Mouse (Mus musculus) cerebellum, postnatal 25 days (tissue): ENCODE data around the gene D7Ertd443e.

ENCODE experiments used
- DNase-seq, 2 experiments: peaks; one replicate each; pipeline ENCODE4 v3.0.0; 2021; ENCODE audit warnings: mixed read lengths in 2 of 2

Gene D7Ertd443e

DNA sequence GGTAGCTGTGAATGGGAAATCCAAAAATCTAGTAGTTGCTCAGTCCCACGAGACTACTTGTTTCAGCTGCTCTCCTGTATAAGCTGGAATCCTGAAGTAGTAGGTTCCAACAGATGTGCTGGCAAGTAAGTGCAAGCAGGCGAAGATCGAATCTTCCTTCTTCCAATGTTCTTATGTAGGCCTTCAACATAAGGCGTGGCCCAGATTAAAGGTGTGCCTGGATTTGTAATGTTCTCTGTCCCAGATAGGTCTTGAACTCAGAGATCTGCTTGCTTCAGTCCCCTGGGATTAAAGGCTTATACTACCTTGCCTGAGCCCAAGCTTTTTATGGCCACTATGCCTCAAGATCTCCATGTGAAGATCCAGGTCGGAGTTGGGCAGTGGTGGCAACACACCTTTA, at the start of gene D7Ertd443e:
Gene D7Ertd443e, minus strand, starts transcription at position 101 of the 400 bp plus-strand sequence.
- no peak for DNase-seq

DNA sequence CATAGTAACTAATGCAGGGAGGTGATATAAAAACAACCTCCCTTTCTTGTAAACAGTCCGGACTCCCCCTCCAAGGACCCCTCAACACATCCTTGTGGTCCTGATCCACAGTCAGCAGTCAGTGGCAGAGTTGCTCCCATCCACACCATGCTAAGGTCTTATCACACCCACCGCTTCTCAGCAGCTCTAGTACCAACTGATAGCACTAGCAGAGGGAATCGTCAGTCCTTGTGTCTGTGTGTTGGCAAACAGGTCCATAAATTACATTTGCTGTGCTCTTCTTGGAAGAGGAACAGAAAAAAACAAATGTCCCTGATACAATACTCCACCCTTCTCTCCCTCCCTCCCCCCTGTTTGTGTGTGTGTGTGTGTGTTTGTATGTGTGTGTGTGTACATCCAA, 46.2 kb upstream of the D7Ertd443e start:
- DNase-seq = no peak

DNA sequence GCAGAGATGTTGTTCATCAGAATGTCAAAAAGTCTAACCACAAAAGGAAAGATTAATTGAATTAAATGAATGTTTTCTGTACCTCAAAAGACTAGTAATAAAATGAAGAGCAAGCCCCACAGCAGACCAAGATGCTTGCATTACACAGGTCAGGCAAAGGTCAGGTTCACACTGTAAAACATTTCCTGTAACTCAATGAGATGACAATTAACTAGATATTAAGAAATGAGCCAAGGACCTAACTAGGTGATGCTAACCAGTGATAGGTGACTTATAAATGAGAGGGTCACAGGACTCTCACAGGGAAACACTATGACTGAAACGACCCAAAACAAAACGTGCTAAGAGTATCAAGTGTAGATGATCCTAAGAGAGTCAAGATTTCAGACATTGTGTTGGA, 43.2 kb upstream of the D7Ertd443e start:
- DNase-seq = no peak

DNA sequence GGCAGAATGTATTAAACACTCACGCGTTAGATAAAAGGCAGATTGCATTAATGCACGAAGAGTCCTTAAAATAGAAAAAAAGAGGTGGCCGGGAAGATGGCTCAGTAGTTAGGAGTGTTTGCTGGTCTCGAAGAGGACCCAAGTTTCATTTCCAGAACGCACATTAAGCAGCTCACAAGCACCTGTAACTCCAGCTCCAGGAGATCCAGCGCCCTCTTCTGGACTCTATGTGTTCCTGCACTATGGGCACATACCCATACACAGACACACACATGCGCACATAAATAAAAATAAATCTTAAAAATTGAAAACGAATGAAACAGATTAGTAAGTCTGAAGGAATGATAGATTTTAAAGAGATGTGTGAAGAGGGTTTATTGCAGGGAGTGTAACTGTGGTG, 29.6 kb upstream of the D7Ertd443e start:
- no peak for DNase-seq

DNA sequence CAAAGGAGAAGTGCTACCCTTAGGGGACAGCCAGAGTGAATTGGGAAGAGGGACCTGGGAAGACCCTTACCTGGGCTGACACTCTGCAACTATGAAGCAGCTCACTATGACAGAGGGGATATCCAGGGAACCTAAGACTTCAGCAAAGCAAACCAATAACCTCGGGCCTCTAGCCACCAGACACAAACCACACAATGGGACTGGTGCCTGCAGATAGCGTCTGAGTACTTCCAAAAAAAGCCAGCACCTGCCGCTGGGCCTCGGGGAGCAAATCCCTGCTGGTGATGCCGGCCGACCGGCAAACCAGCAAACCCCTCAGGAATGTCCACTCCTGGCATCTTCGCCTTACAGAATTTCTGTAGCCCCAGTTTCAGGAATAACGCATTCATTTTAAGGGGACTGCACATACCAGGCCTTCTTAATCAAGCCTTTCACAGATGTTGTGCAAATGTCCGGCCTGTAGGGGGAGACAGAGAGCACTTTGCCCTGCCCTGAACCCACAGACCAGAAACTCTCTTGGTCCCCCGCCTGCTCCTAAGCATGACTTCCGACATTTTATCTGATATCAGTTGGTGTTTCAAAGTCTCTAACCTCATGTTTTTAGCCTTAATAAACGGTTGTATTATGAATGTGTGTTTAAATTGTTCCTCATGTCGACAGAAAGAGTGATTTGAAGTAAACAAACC, 28.7 kb upstream of the D7Ertd443e start:
- DNase-seq = peak; percentile 16 to 33

DNA sequence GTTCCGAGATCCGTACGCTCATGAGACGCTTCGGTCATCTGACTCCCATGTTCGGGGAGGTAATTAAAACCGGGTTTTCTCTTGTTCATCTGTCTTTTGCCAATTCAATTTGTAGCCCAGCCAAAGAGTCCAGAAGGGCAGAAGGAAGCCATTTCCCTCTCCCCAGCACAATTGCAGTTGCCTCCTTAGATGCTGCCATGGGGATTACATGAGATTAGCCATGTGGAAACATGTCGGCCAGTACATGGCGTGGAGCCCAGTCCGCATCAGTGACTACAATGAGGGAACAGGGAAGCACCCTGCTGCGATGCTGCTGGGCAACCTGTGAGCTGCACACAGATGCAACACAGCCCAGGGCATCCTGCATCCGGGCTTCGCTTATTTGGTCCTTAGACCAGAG, 23.2 kb upstream of the D7Ertd443e start:
- DNase-seq = peak; percentile 79 to 87

DNA sequence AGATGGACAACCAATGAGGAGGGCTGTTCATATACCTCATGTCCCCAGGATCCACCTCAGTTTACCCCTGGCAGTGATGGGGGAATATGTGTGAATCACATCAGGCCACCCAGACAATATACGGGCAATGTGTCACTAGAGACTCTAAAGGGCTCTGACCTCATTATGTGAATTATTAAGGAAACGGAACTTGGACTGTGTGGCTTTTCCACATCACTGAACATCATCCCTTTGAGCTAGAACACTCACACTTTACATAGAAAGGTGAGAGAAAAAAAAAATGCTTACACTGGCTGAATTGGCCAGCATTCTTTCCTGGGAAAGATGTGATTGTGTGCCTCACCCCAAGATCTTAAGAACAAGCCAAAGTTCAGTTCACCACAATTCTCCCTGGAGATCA, 15.3 kb upstream of the D7Ertd443e start:
- DNase-seq = no peak

DNA sequence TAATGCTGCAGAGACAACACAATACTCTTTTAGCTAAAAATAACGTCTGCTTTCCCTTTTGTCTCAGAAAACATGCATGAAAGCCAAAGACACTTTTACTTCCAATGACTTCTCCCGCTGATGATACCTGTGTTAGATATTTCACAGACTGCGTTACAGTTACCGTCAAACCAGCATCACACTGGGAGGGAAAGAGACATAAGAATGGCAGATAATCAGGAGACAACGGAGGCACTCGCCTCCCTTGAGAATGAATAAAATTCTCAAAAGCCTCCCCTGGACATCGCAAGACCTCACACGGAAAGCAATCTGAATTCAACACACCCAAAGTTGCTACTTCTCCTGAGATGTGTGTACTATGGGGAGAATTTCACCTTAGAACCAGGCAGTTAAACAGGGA, 11.3 kb upstream of the D7Ertd443e start:
- DNase-seq = no peak

DNA sequence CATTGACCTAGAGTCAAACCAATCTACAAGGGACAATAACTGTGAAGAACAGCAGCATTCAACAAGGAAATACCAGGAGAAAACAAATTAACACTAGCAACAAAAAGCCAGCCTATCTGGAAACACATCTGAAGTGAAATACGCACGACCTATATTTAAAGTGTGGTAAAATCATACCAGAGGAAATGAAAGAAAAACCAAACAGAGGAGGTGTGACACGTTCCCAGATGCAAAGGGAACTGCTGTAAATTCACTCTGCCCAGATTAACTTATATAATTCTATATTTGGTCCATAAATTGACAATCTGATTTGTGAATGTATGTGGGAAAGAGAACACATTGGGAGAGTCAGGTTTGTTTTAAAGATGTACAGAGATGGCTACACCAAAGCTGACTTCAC, 2.7 kb downstream of the D7Ertd443e start:
- no peak for DNase-seq

DNA sequence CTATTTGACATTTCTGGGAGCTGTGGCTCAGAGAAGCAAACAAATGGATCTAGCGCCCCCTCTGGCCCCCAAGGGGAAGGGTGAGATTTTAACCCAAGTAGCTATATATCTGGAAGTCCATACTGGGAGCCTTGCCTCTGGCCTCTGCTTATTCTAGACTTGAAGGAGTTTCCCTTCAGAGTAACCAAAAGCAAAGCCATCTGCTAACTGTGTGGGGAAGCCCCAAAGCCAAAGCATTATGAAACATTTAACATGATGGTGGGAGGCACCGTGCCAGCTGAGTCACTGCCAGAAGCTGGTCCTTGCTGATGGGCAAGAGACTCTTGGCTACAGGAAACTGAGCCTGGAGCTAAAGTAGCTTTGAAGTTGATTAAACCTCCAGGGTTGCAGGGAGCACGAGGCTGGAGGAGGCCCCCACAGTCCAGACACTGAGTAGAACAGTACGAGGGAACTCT, 4.0 kb downstream of the D7Ertd443e start:
- DNase-seq = peak; percentile 69 to 82

DNA sequence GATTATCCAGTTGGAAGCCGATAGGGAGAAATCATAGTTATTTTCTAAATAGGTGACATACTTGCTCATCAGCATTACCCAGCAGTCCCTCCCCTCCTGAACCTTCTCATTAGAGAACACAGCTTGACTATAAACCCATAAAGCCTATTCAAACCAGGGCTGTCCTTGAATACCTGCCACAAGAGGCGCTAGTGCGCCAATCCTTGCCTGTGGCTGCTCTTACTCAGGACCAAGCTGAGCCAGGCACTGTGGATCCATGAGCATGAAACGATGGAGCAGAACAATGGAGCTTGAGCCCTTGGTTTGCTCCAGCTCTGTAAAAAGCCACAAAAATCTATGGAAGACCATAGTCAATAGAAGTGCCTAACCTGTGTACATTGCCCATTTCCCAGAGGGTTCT, 7.2 kb downstream of the D7Ertd443e start:
- DNase-seq = peak; percentile 58 to 76

DNA sequence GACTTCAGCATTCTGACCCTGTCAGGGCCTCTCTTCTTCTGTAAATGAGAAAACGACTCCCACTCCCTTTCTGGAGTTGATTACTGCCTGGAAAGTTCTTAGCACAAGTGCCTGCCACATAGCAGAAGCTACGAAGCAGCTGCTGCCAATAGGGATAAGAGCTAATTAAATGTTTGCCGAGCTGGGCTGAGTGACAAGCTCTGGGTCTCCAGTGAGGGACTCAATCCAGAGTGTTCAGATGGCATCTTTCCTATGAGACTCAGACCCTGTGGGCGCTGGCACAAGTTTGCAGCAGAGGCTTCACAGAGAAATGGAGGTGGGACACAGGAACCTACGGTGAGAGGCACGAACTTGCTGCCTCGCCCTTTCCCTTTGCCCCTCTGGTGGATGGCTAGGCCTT, 8.7 kb downstream of the D7Ertd443e start:
- DNase-seq = no peak

DNA sequence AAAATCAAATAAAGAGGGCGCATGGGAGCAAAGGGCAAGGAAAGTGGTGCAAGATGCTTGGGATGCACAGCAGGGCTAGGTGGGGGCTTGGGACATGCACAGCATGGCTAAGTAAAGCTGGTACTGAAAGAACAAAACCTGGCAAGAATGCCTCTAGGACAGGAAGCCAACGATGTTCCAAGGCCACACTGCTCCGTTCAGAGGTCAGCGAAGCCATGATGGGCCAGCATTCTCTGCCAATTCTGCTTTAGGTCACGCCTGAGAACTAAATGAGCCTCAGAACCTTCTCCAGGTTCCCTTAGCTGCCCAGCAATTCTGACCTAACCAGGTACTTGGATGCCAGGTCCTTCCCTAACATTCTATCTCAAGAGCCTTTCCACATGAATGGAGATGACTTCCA, 13.2 kb downstream of the D7Ertd443e start:
- no peak for DNase-seq

DNA sequence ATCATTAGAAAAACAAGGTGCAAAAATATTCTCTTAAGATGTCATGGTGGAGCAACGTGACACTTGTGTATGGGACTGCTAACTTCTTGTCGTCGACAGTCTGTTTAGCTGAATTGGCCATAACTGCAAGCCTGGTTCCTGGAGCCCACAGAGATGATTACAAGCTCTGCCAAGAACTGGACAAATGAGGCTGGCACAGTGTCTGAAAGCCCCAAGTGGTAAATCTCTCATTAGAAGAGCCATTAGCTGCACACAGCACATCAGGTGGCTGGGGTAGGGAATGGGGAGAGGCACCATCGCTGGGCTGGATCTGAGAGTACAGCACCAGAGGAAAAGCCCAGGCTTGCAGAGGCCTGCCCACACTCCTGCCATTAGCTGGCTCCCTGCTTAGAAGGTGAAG, 16.2 kb downstream of the D7Ertd443e start:
- peak in 1 of 2 experiments; percentile 6 for DNase-seq

DNA sequence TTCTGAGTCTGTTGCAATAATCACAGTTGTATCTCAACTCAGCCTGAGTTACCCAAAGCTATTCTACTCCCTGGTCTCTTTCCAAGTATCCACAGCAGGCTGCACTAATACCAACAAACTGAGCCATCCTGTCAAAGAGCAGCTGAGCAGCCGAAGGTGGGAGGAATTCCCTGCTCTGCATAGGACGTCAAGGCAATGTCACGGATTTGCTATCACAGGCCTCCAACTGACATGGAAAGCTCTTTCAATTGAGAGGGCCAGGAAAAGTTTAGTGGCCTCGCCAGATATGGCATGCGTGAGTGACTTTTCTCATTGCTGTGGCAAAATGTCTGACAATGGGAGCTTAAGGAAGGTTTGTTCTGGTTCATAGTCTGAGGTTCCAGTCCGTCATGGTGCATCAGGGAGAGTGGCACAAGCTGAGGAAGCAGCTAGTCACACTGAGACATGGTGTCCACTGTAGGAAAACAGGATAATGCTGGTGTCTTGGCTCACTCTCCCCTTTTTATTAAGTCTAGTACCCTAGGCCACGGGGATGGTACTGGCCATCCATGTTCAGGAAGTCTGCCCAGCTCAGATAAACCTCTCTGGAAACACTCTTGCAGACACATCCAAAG, 23.1 kb downstream of the D7Ertd443e start:
- DNase-seq = no peak

DNA sequence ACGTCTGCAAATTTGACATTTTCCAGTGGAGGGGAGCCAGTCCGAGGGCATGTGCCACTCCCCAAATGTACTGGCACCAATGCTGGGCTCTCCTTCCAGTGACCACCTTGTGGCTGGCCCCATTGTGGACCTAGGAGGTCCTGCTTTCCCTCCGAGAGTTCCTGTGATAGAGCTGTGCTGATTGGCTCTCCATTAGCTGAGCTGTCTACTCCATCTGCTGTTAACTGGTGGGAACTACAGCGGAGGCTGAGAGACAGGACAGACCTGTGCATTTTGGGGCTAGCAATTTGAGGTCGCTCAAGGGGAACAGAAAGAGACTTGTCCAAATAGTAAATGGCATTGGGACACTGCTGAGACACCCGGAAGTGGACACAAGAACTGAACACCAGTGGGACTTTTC, 36.6 kb downstream of the D7Ertd443e start:
- DNase-seq = peak; percentile 50 to 73

DNA sequence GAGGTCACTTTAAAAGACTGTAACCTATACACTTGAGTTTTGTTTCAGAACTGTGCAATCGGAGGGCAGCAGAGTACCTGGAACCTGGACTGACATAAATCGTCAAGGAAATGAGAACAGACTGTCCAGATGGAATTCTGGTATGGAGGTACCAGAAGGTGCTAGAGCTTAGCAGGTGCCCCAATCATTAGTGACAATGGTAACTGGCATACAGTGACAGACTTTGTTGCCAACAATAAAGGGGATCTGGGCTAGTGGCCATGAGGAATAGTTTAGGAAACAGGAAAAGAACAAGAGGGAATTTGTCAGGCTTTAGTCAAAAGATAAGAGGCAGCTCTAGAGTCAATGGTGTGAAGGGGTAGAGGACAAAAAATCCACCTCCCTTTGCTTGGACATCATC, 43.3 kb downstream of the D7Ertd443e start:
- peak; percentile 42 to 67 for DNase-seq

DNA sequence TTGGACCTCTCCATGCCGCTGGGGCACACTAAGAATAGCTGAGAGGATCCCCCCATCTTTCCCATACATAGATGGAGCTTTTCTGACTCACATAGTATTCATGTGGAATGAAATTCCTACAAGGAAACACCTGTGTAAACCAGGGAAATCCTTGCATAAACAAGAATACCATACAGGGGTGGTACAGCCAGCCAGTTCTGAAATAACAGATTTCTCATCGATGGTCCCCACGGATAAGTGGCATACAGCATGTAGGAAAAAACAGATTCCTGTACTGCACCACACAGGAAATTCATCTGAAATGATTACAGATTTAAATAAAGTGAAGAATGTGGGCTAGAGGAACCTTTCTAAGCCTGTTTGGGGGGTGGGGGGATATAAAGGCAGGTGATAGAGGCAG, 49.5 kb downstream of the D7Ertd443e start:
- no peak for DNase-seq

DNA sequence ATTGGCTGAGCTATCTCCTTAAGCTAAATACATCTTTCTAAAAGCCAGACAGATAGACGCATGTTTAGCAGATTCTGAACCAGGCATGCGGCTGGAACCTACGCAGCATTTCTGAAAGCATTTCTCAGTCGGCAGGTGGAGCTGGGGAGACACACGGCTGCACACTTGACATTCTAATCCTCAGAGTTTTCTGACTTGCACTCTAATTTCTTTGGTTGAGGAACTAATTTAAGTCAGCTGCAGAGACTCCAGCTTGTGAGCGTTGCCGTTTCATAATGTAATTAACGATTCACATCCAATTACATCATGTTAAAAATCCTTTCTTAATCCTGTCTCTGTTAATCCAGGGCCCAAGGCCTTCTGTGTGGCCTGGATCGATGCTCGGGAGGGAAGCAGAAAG, 64.5 kb downstream of the D7Ertd443e start:
- DNase-seq = no peak

DNA sequence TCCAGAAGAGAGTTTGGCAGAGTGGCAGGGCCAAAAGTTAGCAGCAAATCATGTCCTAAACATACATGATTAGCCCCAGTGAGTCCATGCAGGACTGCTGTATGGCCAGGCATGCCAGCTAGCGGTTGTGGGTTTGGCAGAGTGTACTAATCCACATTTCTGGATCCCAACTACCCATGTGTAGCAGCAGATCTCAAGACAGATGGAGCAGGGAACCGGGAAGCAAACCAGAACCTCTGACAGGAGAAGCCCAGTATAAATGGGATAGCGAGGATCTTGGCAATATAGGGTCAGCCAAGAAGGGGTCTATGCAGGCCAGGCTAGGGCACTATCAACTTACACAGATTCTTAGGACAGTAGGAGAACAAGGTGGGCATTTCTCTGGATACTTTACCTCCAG, 83.4 kb downstream of the D7Ertd443e start:
- peak; percentile 13 to 47 for DNase-seq

DNA sequence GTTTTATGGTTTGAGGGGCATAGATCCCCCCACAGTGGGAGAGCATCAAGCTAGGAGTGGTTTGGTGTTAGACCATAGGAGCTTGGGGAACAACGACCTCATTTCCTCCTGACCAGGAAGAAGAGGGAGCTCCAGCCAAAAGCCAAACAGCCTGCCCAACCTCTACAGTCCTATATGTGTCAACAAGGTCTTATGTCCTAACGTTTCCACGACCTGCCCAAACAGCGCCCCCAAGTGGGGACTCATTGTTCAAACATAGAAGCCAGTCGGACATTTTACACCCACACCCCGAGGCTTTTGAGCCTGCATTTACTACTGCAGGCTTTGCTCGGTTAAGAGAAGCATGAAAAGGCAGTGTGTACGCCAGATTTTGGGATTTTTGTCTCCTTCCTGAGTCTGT, 84.2 kb downstream of the D7Ertd443e start:
- peak in 1 of 2 experiments; percentile 29 for DNase-seq

DNA sequence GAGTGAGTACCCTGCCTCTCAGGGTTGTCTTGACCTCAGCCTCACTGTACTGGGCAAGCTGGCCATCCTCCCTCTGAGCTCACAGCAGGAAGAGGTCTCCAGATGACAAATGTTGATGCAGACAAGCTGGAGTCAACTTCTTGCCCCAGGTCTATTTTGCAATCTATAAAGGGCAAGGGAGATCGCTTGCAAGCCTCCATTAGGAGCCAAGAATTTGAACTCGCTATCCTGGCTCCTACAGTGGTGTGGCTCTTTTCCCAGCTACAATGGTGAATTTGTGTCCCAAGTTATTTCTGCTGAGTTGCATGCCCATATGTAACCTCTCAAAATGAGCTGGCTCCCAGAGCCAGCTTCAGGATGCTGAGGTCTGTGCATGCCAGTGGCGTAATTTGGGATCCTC, 92.7 kb downstream of the D7Ertd443e start:
- no peak for DNase-seq

DNA sequence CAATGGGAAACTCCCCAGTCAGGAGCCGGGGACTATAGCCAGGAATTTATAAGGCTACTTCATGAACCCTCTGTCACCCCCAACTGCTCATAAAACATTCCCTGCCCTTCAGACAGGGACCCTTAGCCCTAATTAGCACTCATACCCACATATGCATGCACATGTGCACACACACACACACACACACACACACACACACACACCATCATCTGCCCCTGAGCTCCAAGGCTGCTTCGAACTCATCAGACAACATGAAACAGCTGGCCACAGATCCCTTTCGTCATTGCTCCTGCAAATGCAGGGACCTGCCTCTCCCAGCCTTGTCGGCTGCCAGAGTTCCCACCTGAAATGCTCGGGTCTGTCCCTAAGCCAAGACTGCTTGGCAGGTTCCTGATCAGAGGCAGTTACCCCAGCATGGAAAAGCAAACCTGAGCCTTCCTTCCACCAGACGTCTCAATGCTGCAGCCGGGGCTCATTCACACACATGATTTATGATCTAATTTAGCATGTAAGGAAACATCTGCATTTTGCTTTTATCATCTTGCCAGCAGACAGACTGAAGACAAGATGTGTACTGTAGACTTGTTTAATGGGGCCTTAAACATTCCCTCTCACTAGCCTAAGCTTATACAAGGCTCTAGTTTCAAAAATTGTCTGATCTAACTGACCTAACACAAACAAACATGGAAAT, 95.7 kb downstream of the D7Ertd443e start:
- DNase-seq = no peak

DNA sequence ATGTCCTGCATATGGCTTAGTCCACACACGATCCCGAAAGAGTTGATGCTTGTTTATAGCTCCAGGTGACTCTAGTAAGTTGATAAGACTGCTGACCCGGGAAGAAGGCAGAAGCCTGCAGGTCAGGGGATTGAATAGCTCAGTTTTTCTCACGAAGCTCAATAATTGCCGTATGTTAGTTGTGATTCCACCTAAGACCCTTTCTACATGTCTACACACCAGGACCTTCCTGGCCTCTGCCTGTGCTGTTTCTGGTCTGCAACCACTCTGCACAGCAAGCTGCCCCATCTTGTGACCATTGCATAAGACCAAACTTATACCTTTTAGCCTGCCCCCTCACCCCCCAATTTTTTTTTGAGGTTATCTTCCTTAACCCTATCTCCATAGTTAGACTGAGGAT, 96.3 kb downstream of the D7Ertd443e start:
- DNase-seq = no peak
